Mouse (Mus musculus) embryonic facial prominence, embryonic 14.5 days (tissue): ENCODE results near the gene 4930523C07Rik. TPM values are rescaled to one million over a fixed set of nuclear protein-coding genes. Genes with fewer than 3 reads are reported as not detected.

Source experiments
- ATAC-seq: fragments of 200-750 bp; cut with Nextera tagmentation; 2 replicates; pipeline ENCODE4 v1.8.0; 2017; ENCODE audit warnings: low read depth, moderate number of reproducible peaks, moderate TSS enrichment
- DNase-seq: peaks from one replicate; pipeline ENCODE4 v3.0.0-alpha.2; 2015; ENCODE audit warnings: low spot score
- H3K27ac ChIP-seq: fragments of 300-500 bp; sonication (generic); replicated peaks from 2 replicates; pipeline ENCODE4 v1.5.1; 2014; ENCODE audit warnings: low read depth, mild to moderate bottlenecking, low read length, moderate library complexity
- H3K27me3 ChIP-seq: fragments of 300-500 bp; sonication (generic); replicated peaks from 2 replicates; pipeline ENCODE4 v1.6.1; 2014; ENCODE audit warnings: low read length; ENCODE audit not compliant: control insufficient read depth, insufficient read depth
- H3K36me3 ChIP-seq: fragments of 300-500 bp; sonication (generic); 2 replicates; pipeline ENCODE4 v1.6.1; 2014; ENCODE audit warnings: low read length, mixed read lengths; ENCODE audit not compliant: control insufficient read depth, insufficient read depth
- H3K4me1 ChIP-seq: fragments of 300-500 bp; sonication (generic); 2 replicates; pipeline ENCODE4 v1.6.1; 2014; ENCODE audit warnings: antibody characterized with exemption, low read length; ENCODE audit not compliant: control insufficient read depth, insufficient read depth
- H3K4me2 ChIP-seq: fragments of 300-500 bp; sonication (generic); 2 replicates; pipeline ENCODE4 v1.6.1; 2014; ENCODE audit warnings: low read depth, mild to moderate bottlenecking, low read length, moderate library complexity, mixed read lengths
- H3K4me3 ChIP-seq: fragments of 300-500 bp; sonication (generic); 2 replicates; pipeline ENCODE4 v1.5.1; 2014; ENCODE audit warnings: low read depth, mild to moderate bottlenecking, low read length
- H3K9ac ChIP-seq: fragments of 300-500 bp; sonication (generic); 2 replicates; pipeline ENCODE4 v1.6.1; 2014; ENCODE audit warnings: low read depth, mild to moderate bottlenecking, low read length, moderate library complexity, mixed read lengths
- H3K9me3 ChIP-seq: fragments of 300-500 bp; sonication (generic); 2 replicates; pipeline ENCODE4 v1.6.1; 2016; ENCODE audit warnings: low read length; ENCODE audit not compliant: control insufficient read depth
- WGBS: fragments of 180-500 bp; shearing (Covaris S2); extraction: QIAGEN DNeasy Blood & Tissue Kit; methylation state at CpG from one replicate; pipeline ENCODE4 v1.1.7; 2014; 5-methylcytosine and 5-hydroxymethylcytosine counted together
- polyA plus RNA-seq: library from polyadenylated mRNA; unstranded; fragments of >200 nt; fragmentation: Nextera tagmentation; extraction: Ambion mirVana; gene quantifications from 2 replicates; pipeline ENCODE4 v1.2.1, GENCODE M21; 2014

4930523C07Rik gene
- polyA plus RNA-seq, 1 experiment from 2014 or later, result 15.1 TPM

DNA sequence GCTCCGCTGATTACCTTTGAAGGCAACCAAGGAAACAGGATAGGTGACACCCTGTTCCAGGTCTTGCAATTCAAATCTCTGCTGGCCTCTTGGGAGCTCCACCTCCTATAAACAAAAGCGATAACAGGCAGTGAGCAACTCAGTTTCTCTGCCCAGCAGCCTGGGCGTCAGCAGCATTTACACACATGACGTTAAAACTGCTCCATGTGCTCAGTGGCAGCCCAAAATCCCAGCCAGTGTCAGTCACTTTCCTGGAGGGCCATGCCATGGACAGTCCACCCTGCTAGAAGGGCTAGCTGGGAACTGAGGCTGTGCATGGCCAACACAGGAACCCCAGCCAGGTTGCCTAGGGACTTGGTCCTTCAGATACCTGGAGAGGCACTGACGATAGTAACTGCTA, 61.2 kb downstream of the 4930523C07Rik start:
- Histone ChIP-seq H3K9me3 (no peaks in the 10 kb centered on the region), H3K27me3 (no peaks in the 10 kb centered on the region), H3K4me1 (no peaks in the 10 kb centered on the region), H3K36me3 (no peaks in the 10 kb centered on the region), H3K27ac (no peak overlapping the region), H3K4me2 (no peak overlapping the region), H3K9ac (no peak overlapping the region), H3K4me3 (no peak overlapping the region)
- WGBS, result 84% methylated on average over 5 of the region's 5 CpGs
- DNase-seq (no peak), ATAC-seq (no peak)

- Histone ChIP-seq H3K36me3 (no peaks in the 10 kb centered on the region), H3K27me3 (no peaks in the 10 kb centered on the region), H3K4me3 (no peak overlapping the region), H3K27ac (no peak overlapping the region), H3K9ac (no peak overlapping the region), H3K4me2 (no peak overlapping the region), H3K9me3 (no peaks in the 10 kb centered on the region), H3K4me1 (no peaks in the 10 kb centered on the region)
- peak; percentile 41 for DNase-seq
- 31% methylated on average over 2 of the region's 2 CpGs for WGBS
- no peak for ATAC-seq
Observed at GRCm38 (mm10) chr1:160108604-160109003, 64.4 kb downstream of the 4930523C07Rik start.

- H3K4me3 ChIP-seq, result no peak overlapping the region
- no peaks in the 10 kb centered on the region for H3K27me3 ChIP-seq
- H3K4me1 ChIP-seq, result no peaks in the 10 kb centered on the region
- no peak overlapping the region for H3K9ac ChIP-seq
- ATAC-seq (no peak), DNase-seq (no peak)
- no peaks in the 10 kb centered on the region for H3K36me3 ChIP-seq
- no peak overlapping the region for H3K4me2 ChIP-seq
- no peak overlapping the region for H3K27ac ChIP-seq
- 77% methylated on average over 2 of the region's 2 CpGs for WGBS
- H3K9me3 ChIP-seq, result no peaks in the 10 kb centered on the region
Observed at GRCm38 (mm10) chr1:160123957-160124356, 79.8 kb downstream of the 4930523C07Rik start.

Other genes with a start within 250 kb of the 4930523C07Rik start
- 10.9 and 17.2 TPM in 2 replicates for gene Tnn, start 109.2 kb downstream of the 4930523C07Rik start, polyA plus RNA-seq
- gene Mrps14, start 150.8 kb downstream of the 4930523C07Rik start, polyA plus RNA-seq, result 238 and 243 TPM in 2 replicates
- 212 and 215 TPM in 2 replicates for gene Cacybp, start 168.5 kb downstream of the 4930523C07Rik start, polyA plus RNA-seq